Mouse (Mus musculus): Measurements from ENCODE around the gene Gm26897.
A peak's percentile ranks its signal among the peaks of the same experiment; 100 is the strongest.

Gm26897 gene

DNA sequence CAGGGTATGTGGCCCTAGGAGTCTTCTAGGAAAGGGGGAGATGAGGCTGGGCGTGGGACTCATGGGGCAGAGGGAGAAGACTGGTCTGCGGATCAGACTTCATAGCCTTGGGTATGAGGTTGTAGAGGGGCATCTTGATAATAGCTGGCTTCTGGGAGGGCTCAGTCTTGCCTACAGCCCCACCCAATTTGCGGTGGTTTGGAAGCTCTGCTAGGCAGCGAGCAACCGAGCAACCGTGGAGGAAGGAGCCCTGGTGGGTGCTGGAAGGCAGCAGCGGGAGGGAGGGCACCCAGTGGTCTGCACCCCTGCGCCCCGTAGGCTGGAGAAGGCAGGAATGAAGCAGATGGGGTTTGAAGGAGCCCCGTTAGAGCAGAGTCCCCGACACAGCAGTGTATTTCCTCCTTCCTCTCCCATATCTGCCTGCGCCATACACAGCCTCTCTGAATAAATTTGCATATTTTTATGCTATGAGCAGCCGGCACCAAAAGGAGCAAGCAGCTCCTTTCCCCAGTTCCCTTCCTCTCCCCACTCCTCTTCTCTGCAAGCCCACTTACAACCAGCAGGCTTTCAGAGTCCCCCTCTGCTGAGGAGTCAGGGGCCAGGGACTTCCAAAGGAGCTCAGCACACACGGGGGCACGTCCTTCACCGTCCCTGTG lies 20.9 kb downstream of the Gm26897 start:
- DNase-seq = peak; percentile 18

DNA sequence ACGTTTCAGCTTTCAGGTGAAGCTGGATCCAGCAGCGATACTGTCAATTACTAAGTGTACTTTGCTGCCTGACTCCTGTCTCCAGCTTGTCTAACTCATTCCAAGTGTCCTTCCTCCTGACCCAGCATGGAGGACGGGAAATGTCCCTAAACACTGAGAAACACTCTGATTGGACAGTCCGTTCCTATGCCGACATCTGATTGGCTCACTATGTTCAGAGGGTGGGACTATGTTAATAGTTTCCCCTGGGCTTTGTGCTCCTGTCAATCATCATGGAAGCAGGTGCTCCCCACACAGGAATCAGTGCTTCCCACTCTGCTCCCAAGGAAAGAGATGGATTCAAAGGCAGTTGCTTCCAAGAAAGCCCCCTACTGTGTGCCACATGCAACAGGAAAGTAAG lies 21.6 kb downstream of the Gm26897 start:
- DNase-seq = peak; percentile 17

DNA sequence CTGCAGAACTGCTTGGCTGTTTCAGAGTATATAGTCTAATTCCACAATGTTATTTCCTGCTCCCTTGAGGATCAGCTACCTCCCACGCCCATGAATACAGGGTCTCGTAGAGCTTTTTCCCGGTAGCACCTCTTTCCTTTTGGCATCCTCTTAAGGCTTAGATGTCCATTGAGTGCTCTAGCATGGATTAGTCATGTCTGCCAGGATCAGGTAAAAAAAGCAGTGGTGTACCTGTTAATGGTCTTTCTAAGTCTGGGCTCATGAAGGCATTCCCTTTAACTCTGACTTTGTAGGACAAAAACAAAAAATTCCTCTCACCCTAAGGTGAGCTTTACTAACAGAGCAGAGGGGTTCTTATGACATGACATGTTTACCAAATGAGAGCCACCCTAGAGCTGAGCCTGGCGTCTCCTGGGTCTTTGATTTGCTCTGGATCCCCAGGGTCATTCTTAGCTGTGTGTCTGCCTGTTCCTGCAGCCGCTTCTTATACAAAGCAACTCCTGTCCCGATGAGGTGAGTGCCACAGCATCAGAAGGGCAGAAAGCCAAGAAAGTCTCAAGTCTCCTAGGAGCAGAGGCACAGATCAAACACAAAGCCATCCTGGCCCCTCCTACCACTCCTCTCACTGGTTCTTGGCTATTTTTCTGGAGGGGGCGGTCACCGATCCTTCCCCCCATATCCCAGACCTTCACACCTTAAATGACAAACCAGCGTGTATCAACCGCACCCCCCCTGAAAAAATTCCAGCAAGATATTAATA lies 27.2 kb downstream of the Gm26897 start:
- DNase-seq = no peak

- no peak for DNase-seq
Observed at GRCm38 (mm10) chr5:111761574-111761973, 27.9 kb downstream of the Gm26897 start.

- DNase-seq = no peak
Observed at GRCm38 (mm10) chr5:111762085-111762484, 28.4 kb downstream of the Gm26897 start.

DNA sequence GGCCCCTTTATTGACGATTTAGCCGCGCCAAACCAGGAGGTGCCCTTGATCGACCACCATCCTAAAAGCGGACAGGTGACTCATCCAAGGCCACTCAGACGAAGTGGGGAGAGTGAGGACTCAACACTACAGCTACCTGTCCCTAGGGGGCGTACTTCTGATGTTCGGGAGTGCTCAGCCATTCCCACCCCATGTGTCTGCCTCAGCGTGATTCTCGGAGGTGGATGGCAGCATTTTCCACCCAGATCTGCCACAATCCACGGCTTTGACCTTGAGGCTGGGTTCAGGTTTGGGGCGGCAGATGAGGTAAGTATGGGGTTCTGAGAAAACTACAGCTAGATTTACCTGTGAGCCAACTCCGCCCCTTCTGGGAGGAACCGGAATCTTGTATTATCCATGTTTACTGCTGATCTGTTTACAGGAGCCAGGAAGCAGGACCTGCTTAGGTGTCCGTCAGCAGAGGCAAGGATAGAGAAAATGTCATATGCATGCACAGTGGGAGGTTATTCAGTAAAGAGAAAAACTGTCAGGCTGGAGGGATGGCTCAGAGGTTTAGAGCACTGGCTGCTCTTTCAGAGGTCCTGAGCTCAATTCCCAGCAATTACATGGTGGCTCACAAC lies 32.1 kb downstream of the Gm26897 start:
- no peak for DNase-seq

- DNase-seq = no peak
Observed at GRCm38 (mm10) chr5:111766696-111767095, 33.0 kb downstream of the Gm26897 start.

DNA sequence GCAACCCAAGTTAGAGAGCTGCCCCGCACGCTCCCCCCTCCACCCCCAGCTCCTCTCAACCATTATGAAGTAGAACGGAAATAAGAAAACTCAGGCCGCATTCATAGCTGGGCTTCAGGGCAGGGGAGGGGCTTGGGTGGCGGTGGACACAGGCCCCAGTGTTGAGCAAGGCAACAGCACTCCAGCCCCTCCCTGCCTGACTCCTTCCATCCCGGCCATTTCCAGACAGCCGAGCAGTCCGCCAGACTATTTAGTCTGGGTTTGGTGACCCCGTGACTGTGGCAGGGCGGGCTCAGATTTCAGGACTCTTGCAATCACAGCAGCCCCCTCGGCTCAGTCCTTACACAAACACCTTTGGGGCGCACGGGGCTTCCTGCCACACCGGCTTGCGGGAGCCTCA lies 36.5 kb downstream of the Gm26897 start:
- DNase-seq = no peak

DNA sequence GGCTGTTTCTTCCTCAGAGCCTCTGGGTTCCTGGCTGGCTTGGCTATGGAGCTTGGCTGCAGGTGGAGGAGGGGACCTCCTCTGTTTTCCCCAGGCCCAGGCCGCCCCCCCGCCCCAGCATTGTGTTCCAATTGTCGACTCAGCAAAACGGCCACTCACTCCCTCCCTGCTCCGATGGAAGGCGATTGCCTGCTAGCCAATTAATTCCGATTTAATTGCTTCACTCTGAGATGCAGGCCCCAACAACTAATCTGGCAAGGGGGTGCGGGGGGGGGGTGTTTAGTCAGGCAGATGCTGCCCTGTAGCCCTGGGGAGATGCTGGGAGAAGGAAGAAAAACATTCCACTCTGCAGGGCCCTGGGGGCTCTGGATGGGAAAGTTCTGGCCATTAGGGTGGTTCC lies 38.4 kb downstream of the Gm26897 start:
- DNase-seq = no peak

GRCm38 (mm10) chr5:111772591-111773406 lies 39.1 kb downstream of the Gm26897 start:
- no peak for DNase-seq

- no peak for DNase-seq
Observed at GRCm38 (mm10) chr5:111773407-111773733, 39.6 kb downstream of the Gm26897 start.

DNA sequence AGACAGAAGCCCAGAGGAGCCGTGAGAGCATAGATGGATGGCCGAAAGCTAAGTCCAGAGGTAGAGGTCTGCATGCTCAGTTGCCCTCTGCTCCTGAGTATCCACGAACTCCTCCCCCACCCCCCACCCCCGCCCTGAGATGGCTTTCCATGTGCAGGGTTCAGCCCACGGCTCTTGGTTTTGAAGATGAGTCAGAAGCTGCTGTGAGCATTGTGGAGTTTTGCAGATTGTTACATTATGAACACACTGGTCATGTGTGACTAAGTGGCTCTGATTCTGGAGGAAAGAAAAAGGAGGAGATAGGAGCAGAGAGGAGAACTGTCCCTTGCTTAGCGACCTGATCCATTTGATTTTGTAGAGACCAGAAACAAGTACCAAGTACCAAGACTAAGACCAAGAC lies 42.5 kb downstream of the Gm26897 start:
- no peak for DNase-seq

DNA sequence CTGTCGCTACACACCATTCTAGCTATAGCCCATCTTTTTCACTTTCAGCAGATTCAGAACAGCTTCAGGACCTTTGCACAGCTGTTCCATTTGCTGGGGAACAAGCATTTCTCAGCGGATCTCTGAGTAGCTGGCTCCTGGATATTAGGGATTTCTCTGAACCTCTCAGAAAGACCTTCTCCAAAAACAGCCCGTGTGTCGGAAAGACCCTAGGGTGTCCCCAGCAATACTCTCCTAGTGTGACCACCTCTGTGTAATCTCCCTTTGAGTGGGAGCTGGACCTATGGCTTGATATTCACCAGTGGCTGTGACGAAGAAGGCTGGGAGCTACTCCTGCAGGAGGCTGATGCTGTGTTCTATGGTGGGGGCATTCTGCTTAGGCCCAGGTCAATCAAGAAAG lies 44.4 kb downstream of the Gm26897 start:
- no peak for DNase-seq

DNA sequence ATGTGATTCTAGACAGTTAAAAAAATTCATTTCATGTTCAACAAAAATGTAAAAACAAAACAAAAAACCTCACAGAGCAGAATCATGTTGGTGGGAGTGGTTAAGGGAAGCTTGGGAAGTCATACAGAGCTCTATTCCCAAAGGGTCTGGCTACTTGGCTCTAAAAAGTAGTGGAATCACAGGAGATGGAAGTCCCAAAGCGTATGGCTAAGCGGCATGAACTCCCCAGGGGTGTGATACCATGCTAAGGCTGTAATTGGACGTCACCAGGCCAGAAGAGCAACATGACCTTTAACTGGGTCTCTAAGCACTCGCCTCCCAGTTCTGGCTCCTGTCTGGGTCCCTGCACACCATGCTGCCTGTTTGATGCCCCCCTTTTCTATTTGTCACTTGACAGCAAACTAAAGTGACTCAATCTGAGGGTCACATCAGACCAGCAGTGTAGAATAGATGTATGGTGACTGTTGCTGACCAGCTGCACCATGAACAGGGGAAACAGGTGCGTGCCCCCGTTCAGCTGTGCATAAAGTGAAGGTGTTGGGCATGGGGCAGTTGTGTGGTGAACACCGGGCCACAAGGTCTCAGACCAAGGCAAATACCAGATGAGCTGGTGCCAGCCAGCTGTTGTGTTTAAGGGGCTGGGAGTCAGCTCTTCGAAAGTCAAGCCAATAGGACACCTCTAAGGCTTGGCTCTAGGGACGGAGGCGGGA lies 46.2 kb downstream of the Gm26897 start:
- no peak for DNase-seq
